Mouse (Mus musculus) midbrain, embryonic 10.5 days (tissue): ENCODE measurements around the gene Mat2a. TPM values are rescaled to one million over a fixed set of nuclear protein-coding genes. Genes with fewer than 3 reads are reported as not detected.

Experiments used
- DNase-seq: peaks from one replicate; pipeline ENCODE4 v3.0.0-alpha.2; 2017; ENCODE audit warnings: low spot score
- H3K27ac ChIP-seq: fragments of 300-500 bp; sonication (generic); replicated peaks from 2 replicates; pipeline ENCODE4 v1.5.1; 2016; ENCODE audit warnings: mild to moderate bottlenecking
- H3K27me3 ChIP-seq: fragments of 300-500 bp; sonication (generic); 2 replicates; pipeline ENCODE4 v1.6.1; 2016; ENCODE audit warnings: low read depth, mild to moderate bottlenecking; ENCODE audit not compliant: poor library complexity, severe bottlenecking
- H3K36me3 ChIP-seq: fragments of 300-500 bp; sonication (generic); 2 replicates; pipeline ENCODE4 v1.6.1; 2016; ENCODE audit warnings: mild to moderate bottlenecking, moderate library complexity
- H3K4me1 ChIP-seq: fragments of 300-500 bp; sonication (generic); 2 replicates; pipeline ENCODE4 v1.6.1; 2016
- H3K4me3 ChIP-seq: fragments of 300-500 bp; sonication (generic); 2 replicates; pipeline ENCODE4 v1.5.1; 2016; ENCODE audit warnings: mild to moderate bottlenecking, moderate library complexity
- H3K9me3 ChIP-seq: fragments of 300-500 bp; sonication (generic); replicated peaks from 2 replicates; pipeline ENCODE4 v1.6.1; 2016; ENCODE audit warnings: mild to moderate bottlenecking
- WGBS: fragments of 180-500 bp; shearing (Covaris S2); methylation state at CpG from one replicate; pipeline ENCODE4 v1.1.7; 2016; 5-methylcytosine and 5-hydroxymethylcytosine counted together
- polyA plus RNA-seq: library from polyadenylated mRNA; unstranded; fragments of >200 nt; fragmentation: Nextera tagmentation; extraction: Ambion mirVana; gene quantifications from 2 replicates; pipeline ENCODE4 v1.2.1, GENCODE M21; 2016

The Mat2a gene
- polyA plus RNA-seq, 1 experiment from 2014 or later: 431 TPM

DNA sequence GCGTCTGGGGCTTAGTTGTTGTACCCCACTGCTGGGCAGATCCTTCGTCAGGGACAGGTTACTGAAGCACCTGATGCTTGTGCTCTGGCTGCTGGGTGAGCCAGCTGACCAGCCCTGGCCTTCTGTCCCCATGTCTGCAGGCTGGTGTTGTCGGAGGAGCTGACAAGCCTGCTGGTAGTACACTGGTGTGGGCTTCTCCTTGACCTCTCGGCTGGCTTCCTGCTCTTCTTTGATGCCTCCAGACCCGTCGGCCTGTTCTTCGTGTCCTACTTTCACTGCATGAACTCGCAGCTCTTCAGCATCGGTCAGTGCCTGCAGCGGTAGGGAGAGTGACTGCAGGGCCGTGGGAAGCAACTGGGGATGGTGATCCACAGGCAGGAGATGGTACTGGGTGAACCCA, 13.7 kb downstream of the Mat2a start:
- Histone ChIP-seq H3K4me1 (no peaks in the 10 kb centered on the region), H3K36me3 (peaks cover 95% of the 10 kb centered on the region), H3K27me3 (no peaks in the 10 kb centered on the region), H3K9me3 (no peaks in the 10 kb centered on the region), H3K4me3 (no peak overlapping the region), H3K27ac (no peak overlapping the region)
- WGBS: 95% methylated on average over 11 of the region's 11 CpGs
- no peak for DNase-seq

DNA sequence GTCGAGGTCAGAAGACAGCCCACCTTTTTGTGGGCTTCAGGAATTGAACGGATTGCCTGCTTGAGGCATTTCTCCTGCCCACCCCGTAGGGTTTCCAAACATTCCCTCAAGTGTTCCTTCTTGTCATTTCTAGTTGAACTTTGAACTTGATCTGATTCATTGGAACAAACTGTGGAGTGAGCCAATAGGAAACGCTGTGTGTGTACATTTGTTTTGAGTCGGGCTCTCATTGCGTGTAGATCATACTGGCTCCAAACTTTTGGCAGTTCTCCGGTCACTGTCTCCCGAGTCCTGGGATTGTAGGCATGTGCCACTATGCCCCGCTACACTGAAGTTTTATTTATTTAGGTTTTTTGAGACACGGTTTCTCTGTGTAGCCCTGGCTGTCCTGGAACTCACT, 18.5 kb downstream of the Mat2a start:
- Histone ChIP-seq H3K27me3 (no peaks in the 10 kb centered on the region), H3K4me3 (no peak overlapping the region), H3K27ac (no peak overlapping the region), H3K9me3 (no peaks in the 10 kb centered on the region), H3K4me1 (no peaks in the 10 kb centered on the region), H3K36me3 (peaks cover 78% of the 10 kb centered on the region)
- DNase-seq: no peak
- WGBS: 94% methylated on average over 10 of the region's 10 CpGs

DNA sequence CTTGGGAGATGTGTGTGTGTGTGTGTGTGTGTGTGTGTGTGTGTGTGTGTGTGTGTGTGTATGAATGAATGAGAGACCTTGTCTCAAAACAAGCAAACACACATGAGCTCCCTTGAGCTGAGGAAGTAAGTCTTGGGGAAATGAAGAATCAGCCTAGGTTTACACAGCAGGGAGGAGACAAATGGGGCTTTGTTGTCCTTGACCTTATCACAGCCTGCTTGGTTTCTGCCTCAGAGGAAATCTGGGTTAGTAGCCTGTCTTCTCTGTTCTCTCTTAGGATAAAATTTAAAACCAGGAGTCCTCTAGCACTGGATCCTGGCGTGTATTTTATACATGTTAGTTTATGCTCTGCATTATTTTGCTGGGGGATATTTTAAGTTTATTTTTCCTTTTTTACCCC, 19.6 kb downstream of the Mat2a start:
- H3K4me1 ChIP-seq: peaks cover 5% of the 10 kb centered on the region
- no peak for DNase-seq
- no peaks in the 10 kb centered on the region for H3K27me3 ChIP-seq
- H3K9me3 ChIP-seq: no peaks in the 10 kb centered on the region
- H3K36me3 ChIP-seq: peaks cover 67% of the 10 kb centered on the region
- no peak overlapping the region for H3K4me3 ChIP-seq
- 80% methylated on average over 1 of the region's 1 CpGs for WGBS
- no peak overlapping the region for H3K27ac ChIP-seq

DNA sequence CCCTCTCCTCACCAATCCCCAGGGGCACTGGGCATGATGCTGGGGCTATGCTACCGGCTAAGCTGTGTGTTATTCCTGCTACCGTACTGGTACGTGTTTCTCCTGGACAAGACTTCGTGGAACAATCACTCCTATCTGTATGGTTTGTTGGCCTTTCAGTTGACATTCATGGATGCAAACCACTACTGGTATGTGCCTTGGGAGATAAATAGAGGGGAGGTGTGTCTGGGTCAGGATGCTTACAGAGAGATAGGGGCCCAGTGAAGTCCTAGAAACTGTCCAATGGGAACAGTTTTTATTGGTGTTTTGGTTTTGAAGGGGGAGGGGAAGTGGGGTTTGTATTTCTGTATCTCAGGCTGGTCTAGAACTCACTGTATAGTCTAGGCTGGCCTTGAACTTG, 21.1 kb downstream of the Mat2a start:
- Histone ChIP-seq H3K27ac (no peak overlapping the region), H3K4me1 (peaks cover 17% of the 10 kb centered on the region), H3K36me3 (peaks cover 52% of the 10 kb centered on the region), H3K27me3 (no peaks in the 10 kb centered on the region), H3K9me3 (no peaks in the 10 kb centered on the region), H3K4me3 (no peak overlapping the region)
- no peak for DNase-seq
- 95% methylated on average over 4 of the region's 4 CpGs for WGBS

DNA sequence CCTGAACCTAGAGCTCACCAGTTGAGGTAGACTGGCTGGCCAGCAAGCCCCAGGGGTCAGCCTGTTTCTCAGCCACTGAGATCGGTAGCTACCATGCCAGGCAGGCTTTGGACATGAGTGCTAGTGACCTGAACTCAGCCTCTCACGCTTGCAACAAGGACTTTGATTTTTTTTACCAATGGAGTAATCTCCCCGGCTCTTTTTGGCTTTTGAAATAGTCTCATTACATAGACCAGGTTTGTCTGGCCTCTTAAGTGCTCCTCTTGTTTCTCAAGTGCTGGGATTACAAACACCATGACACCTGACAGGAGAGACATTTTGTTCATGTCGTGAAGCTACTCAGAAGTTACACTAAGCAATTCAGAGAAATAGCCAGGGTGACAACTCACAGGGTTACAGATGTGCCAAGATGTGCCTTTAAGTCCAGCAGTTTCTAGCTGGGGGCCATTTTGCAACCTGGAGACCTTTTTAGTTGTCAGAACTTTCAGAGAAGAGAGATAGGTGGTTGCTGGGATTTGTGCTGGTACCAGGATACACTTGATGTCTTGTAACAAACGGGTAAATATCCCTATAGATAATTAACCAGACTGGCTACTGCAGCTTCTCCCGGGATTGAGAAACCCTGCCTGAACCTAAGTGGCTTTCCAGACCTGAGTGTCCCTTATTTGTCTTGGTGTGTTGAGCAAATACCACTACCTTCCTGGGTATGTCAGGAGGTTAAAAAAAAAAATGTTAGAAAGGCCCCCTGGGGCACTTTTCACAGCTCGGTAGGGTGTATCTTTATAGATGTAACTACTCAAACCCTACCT, 23.2 kb downstream of the Mat2a start:
- DNase-seq: no peak
- H3K36me3 ChIP-seq: peaks cover 33% of the 10 kb centered on the region
- H3K9me3 ChIP-seq: no peaks in the 10 kb centered on the region
- H3K27ac ChIP-seq: no peak overlapping the region
- no peaks in the 10 kb centered on the region for H3K27me3 ChIP-seq
- peaks cover 17% of the 10 kb centered on the region for H3K4me1 ChIP-seq
- 89% methylated on average over 7 of the region's 7 CpGs for WGBS
- H3K4me3 ChIP-seq: no peak overlapping the region

DNA sequence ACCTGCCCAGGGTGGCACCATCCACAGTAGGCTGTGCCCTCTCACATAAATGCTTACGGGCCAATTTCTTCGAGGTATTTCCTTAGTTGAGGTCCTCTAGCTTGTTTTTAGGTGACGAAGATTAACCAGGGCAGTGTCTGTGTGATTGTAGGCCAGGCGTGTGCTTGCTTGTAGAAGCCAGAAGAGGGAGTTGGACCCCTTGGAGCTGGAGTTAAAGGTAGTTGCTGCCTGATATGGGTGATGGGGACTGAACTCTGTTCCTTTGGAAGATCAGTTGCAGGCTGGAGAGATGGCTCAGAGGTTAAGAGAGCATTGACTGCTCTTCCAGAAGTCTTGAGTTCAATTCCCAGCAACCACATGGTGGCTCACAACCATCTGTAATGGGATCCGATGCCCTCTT, 24.2 kb downstream of the Mat2a start:
- Histone ChIP-seq H3K27me3 (no peaks in the 10 kb centered on the region), H3K27ac (no peak overlapping the region), H3K9me3 (no peaks in the 10 kb centered on the region), H3K4me1 (peaks cover 17% of the 10 kb centered on the region), H3K4me3 (peak overlapping the region; percentile 93), H3K36me3 (peaks cover 24% of the 10 kb centered on the region)
- no peak for DNase-seq
- 87% methylated on average over 5 of the region's 5 CpGs for WGBS

DNA sequence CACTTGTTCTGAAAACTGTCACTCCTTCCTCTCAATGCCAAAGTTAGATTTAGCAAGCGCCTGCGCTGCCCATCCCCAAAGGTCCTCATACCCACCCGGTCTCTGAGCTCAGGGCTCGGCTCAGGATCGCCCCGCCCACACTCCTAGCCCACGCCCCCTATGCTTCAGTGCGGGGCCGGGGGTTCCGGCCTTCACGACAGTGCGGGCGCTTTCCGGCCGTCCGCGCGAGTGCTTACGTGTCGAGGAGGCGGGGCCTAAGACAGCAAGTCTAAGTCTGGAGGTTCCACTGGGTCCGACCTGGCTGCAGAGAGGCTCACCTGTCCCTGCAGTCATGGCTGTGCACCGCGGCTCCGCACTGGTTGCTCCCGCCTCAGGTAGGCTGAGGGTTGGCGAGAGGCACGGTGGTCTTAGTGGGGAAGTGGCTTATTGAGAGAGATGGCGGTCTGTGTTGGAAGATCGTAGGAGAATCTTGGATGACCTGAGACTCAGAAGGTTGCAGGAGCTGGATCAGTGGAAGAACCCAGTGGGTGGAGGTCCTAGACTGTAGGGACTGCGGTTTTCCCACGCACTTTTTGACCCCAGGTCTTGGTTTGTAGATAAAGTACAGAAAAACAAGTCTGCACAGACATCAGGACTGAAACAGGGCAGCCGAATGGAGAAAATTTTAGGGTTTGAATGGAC, 25.1 kb downstream of the Mat2a start, which contains the start of gene Ggcx:
Gene Ggcx (plus strand): TSS at position 233 of the 681 bp plus-strand sequence.
- Histone ChIP-seq H3K4me1 (peaks cover 17% of the 10 kb centered on the region), H3K9me3 (no peaks in the 10 kb centered on the region), H3K27ac (peak within 1 kb of the TSS; percentile 88), H3K36me3 (peaks cover 17% of the 10 kb centered on the region), H3K27me3 (no peaks in the 10 kb centered on the region), H3K4me3 (peak within 1 kb of the TSS; percentile 93)
- 2% methylated on average over 33 of the region's 33 CpGs for WGBS
- DNase-seq: peak; percentile 95

DNA sequence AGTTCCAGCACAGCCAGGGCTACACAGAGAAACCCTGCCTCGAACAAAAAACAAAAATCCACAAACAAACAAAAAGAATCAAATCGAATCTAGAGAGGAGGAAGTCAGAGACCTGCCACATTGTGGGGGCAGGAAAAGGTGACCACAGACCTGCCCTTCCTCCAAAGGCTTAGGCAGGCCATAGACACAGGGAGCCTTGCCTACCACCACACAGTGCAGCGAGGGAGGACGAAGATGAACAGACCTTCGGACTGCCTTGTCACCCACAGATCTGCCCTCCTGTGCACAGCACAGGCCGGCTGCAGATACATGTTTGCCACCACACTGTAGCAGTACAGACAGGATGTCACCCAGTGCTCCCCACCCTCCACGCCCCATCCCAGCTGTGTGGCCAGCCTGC, 28.8 kb downstream of the Mat2a start:
- no peaks in the 10 kb centered on the region for H3K9me3 ChIP-seq
- peaks cover 17% of the 10 kb centered on the region for H3K4me1 ChIP-seq
- no peaks in the 10 kb centered on the region for H3K36me3 ChIP-seq
- no peak for DNase-seq
- WGBS: 86% methylated on average over 7 of the region's 7 CpGs
- H3K4me3 ChIP-seq: no peak overlapping the region
- no peak overlapping the region for H3K27ac ChIP-seq
- H3K27me3 ChIP-seq: no peaks in the 10 kb centered on the region

DNA sequence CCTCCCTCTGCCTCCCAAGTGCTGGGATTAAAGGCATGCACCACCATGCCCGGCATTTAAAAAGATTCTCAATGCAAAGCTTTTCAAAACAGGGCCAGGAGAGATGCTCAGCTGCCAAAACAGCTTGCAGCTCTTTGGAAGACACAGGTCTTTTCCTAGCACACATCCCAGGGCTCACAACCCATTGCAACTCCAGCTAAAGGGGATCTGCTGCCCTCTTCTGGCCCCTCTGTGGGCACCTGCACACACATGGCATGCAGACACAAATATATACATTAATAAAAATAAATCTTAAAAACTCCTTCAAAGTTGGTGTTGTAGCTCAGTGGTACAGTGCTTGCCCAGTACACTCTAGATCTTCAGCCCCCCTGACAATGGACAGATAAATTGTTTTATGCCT, 29.4 kb downstream of the Mat2a start:
- Histone ChIP-seq H3K9me3 (no peaks in the 10 kb centered on the region), H3K27ac (no peak overlapping the region), H3K4me1 (peaks cover 14% of the 10 kb centered on the region), H3K4me3 (no peak overlapping the region), H3K36me3 (no peaks in the 10 kb centered on the region), H3K27me3 (no peaks in the 10 kb centered on the region)
- 23% methylated on average over 1 of the region's 1 CpGs for WGBS
- DNase-seq: no peak

DNA sequence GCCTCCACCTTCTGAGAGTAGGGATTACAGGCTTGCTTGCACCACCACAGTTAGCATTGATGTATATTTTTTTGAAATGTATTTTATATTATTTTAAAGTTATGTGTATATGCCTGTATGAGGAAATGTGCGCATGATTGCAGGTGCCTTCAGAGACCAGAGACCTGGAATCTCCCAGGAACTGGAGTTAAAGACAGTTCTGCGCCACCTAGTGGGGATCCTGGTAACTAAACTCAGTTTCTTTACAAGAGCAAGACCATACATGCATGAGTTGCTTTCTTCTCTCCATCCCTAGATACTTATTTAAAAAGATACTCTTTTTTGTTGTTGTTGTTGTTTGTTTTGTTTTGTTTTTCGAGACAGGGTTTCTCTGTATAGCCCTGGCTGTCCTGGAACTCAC, 29.8 kb downstream of the Mat2a start:
- Histone ChIP-seq H3K36me3 (no peaks in the 10 kb centered on the region), H3K4me3 (no peak overlapping the region), H3K4me1 (peaks cover 10% of the 10 kb centered on the region), H3K9me3 (no peaks in the 10 kb centered on the region), H3K27ac (no peak overlapping the region), H3K27me3 (no peaks in the 10 kb centered on the region)
- WGBS: 23% methylated on average over 3 of the region's 3 CpGs
- DNase-seq: peak; percentile 62

DNA sequence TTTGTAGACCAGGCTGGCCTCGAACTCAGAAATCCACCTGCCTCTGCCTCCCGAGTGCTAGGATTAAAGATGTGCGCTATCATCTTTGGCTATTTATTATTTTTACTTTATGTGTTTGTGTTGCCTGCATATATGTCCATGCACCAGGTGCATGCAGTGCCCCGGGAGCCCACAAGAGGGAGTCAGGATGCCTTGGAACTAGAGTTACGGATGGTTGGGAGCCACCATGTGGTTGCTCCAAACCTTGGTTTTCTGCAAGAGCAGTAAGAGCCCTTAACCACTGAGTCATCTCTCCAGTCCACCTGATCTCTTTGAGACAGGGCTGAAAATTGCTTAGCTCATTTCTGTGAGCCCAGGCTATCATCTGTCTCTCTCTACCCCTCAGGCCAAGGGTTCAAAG, 32.2 kb downstream of the Mat2a start:
- DNase-seq: peak; percentile 87
- 2% methylated on average over 5 of the region's 5 CpGs for WGBS
- Histone ChIP-seq H3K9me3 (no peaks in the 10 kb centered on the region), H3K27ac (no peak overlapping the region), H3K27me3 (no peaks in the 10 kb centered on the region), H3K4me1 (no peaks in the 10 kb centered on the region), H3K36me3 (no peaks in the 10 kb centered on the region), H3K4me3 (no peak overlapping the region)

DNA sequence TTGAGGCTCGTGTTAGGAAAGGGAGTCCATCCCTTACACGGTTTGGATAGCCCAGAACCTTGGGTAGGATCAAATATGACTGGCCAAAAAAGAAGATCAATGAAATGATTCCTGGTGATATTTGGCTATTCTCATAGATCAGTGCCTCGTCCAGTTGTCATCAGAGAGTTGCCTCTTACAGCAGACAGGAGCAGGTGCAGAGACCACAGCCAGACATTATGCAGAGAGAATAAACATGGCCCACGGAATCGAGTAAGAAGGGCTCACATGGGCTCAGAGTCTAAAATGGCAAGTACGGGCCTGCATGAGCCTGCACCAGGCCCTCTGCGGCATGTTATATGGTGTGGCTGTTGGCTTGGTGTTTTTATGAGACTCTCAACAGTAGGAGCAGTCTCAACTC, 34.0 kb downstream of the Mat2a start:
- no peaks in the 10 kb centered on the region for H3K36me3 ChIP-seq
- no peaks in the 10 kb centered on the region for H3K27me3 ChIP-seq
- no peak overlapping the region for H3K4me3 ChIP-seq
- WGBS: 84% methylated on average over 7 of the region's 7 CpGs
- no peaks in the 10 kb centered on the region for H3K4me1 ChIP-seq
- DNase-seq: no peak
- no peak overlapping the region for H3K27ac ChIP-seq
- H3K9me3 ChIP-seq: no peaks in the 10 kb centered on the region

DNA sequence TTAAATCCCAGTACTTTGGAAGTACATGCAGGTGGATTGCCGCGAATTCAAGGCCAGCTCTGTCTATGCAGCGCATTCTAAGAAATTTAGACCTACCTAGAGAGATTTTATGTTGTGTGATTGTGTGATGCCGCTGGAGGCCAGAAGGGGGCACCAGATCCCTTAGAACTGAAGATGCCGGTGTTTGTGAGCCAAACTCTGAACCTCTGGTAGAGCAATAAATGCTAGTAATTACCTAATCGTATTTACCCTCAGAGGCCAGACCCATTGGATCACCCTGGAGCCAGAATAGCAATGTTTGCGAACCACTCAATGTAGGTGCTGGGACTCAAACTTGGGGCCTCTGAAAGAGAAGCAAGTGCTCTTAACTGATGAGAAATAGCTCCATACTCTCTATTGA, 37.5 kb downstream of the Mat2a start:
- Histone ChIP-seq H3K36me3 (no peaks in the 10 kb centered on the region), H3K4me3 (no peak overlapping the region), H3K4me1 (peaks cover 3% of the 10 kb centered on the region; the same call in 1 of the 2 replicates), H3K9me3 (no peaks in the 10 kb centered on the region), H3K27me3 (no peaks in the 10 kb centered on the region; the same call in 1 of the 2 replicates), H3K27ac (no peak overlapping the region)
- 24% methylated on average over 7 of the region's 7 CpGs for WGBS
- DNase-seq: peak; percentile 68
